Mouse (Mus musculus) liver, adult 2 months (tissue): ENCODE measurements around the gene Etv5. TPM values are rescaled to one million over a fixed set of nuclear protein-coding genes. Genes with fewer than 3 reads are reported as not detected.

Source experiments
- DNase-seq: peaks from one replicate; pipeline ENCODE4 v3.0.0-alpha.2; 2011; ENCODE audit warnings: low read depth, low spot score; ENCODE audit errors: extremely low read depth
- H3K27ac ChIP-seq: fragments of 200-500 bp; replicated peaks from 2 replicates; pipeline ENCODE4 v1.5.1; 2012; ENCODE audit warnings: low read depth, mild to moderate bottlenecking, control low read depth, inconsistent platforms, low read length; ENCODE audit not compliant: insufficient read depth
- H3K27me3 ChIP-seq: fragments of 200-500 bp; 2 replicates; pipeline ENCODE4 v1.6.1; 2012; ENCODE audit warnings: mild to moderate bottlenecking, moderate library complexity, low read length, inconsistent platforms; ENCODE audit not compliant: control insufficient read depth, insufficient read depth
- H3K36me3 ChIP-seq: fragments of 200-500 bp; 2 replicates; pipeline ENCODE4 v1.6.1; 2012; ENCODE audit warnings: low read length, inconsistent platforms; ENCODE audit not compliant: control insufficient read depth, insufficient read depth
- H3K4me1 ChIP-seq: fragments of 200-500 bp; 2 replicates; pipeline ENCODE4 v1.6.1; 2011; ENCODE audit warnings: low read length; ENCODE audit not compliant: control insufficient read depth, insufficient read depth
- H3K4me3 ChIP-seq: fragments of 200-500 bp; 2 replicates; pipeline ENCODE4 v1.5.1; 2011; ENCODE audit warnings: low read depth, mild to moderate bottlenecking, control low read depth, low read length, moderate library complexity; ENCODE audit not compliant: insufficient read depth
- H3K79me2 ChIP-seq: fragments of 200-500 bp; 2 replicates; pipeline ENCODE4 v1.6.1; 2012; ENCODE audit warnings: inconsistent platforms, mild to moderate bottlenecking, low read length, moderate library complexity; ENCODE audit not compliant: control insufficient read depth, insufficient read depth
- H3K9ac ChIP-seq: fragments of 200-500 bp; 2 replicates; pipeline ENCODE4 v1.6.1; 2012; ENCODE audit warnings: low read depth, mild to moderate bottlenecking, control low read depth, inconsistent platforms, low read length
- CTCF ChIP-seq: fragments of 200-500 bp; IDR thresholded peaks from 2 replicates; pipeline ENCODE4 v1.5.1; 2011; ENCODE audit warnings: low read depth, low read length, control low read depth
- POLR2A ChIP-seq: fragments of 200-500 bp; IDR thresholded peaks from 2 replicates; pipeline ENCODE4 v1.6.1; 2011; ENCODE audit warnings: low read length, control low read depth; ENCODE audit not compliant: insufficient read depth; ENCODE audit errors: extremely low read depth
- WGBS: fragments of 180-500 bp; shearing (Covaris S2); methylation state at CpG from one replicate; pipeline ENCODE4 v1.1.7; 2018; 5-methylcytosine and 5-hydroxymethylcytosine counted together
- polyA plus RNA-seq: library from polyadenylated mRNA; depleted of rRNA; stranded (reverse); fragments of >200 nt; gene quantifications from 2 replicates; pipeline ENCODE4 v1.2.3, GENCODE M21; 2012
- total RNA-seq: library from RNA; depleted of rRNA; stranded (reverse); fragments of >200 nt; gene quantifications from 2 replicates; pipeline ENCODE4 v1.2.3, GENCODE M21; 2014

The Etv5 gene
- total and polyA plus RNA-seq, 2 experiments = 2.4 to 3.0 TPM

DNA sequence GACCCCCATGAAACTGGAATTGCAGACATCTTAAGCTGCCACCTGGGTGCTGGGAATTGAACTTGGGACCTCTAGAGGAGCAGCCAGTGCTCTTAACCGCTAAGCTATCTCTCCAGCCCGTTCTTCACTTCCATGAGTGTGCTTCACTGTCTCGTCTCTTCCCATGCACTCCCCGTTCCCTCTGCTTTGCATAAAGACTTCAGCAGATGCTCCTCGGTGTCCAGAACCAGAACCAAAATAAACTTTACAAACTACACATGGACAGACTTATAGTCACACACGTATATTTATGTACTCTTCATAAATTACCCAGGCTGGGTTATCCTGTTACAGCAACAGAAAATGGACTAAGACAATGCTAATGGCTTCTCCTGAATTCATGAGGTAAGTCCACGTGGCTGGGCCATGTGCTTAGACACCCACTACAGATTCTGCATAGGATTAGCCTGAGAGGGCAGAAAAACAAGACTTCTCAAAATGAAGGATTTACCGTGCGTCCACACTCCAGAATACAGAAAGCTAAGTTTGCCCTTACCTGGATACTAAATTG lies 25.2 kb downstream of the Etv5 start:
- TF ChIP-seq POLR2A (no peak), CTCF (no peak)
- no peak for DNase-seq
- Histone ChIP-seq H3K4me1 (no peaks in the 10 kb centered on the region), H3K27me3 (no peaks in the 10 kb centered on the region), H3K36me3 (peaks cover 2% of the 10 kb centered on the region; the same call in 1 of the 2 replicates), H3K4me3 (no peak overlapping the region), H3K27ac (no peak overlapping the region), H3K79me2 (no peaks in the 10 kb centered on the region; the same call in 1 of the 2 replicates), H3K9ac (no peak overlapping the region)
- WGBS = 97% methylated on average over 9 of the region's 9 CpGs

DNA sequence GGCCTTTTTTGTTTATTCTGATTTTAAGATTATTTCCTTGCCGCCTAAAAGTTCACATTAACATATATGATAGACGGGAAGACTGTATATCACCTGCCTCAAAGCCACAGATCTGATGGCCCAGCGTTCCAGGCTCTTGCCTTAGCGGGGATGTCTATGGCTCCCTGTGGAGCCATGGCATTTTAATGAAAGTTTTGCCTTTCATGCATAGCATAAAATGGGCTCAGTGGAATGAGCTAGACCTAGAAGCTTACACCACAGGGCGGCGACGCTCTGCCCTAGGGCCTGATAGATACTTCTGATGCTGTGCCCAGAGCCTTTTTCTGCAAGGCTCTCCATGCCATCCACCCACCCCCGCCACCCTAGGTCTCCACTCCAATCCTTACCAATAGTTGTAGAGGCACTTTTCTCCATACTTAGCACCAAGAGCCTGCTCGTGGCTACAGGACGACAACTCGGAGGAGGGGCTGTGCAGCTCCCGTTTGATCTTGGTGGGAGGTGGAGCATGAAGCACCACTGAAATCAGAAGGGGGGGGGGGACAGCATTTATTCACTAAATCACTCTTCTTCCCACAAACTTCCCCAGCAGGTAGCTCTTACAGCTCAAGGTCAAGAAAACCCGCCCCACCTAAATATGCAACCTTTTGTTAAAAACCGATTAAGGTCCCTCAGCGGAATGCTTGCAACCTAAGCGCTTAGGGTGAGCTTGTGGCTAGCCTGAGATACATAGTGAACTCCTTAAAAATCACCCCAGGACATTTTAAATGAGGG lies 26.9 kb downstream of the Etv5 start:
- Histone ChIP-seq H3K4me3 (no peak overlapping the region), H3K27me3 (no peaks in the 10 kb centered on the region), H3K4me1 (no peaks in the 10 kb centered on the region), H3K9ac (no peak overlapping the region), H3K27ac (no peak overlapping the region), H3K79me2 (no peaks in the 10 kb centered on the region), H3K36me3 (peaks cover 2% of the 10 kb centered on the region; the same call in 1 of the 2 replicates)
- DNase-seq = no peak
- WGBS = 93% methylated on average over 16 of the region's 16 CpGs
- no peak for TF ChIP-seq CTCF
- no peak for TF ChIP-seq POLR2A

DNA sequence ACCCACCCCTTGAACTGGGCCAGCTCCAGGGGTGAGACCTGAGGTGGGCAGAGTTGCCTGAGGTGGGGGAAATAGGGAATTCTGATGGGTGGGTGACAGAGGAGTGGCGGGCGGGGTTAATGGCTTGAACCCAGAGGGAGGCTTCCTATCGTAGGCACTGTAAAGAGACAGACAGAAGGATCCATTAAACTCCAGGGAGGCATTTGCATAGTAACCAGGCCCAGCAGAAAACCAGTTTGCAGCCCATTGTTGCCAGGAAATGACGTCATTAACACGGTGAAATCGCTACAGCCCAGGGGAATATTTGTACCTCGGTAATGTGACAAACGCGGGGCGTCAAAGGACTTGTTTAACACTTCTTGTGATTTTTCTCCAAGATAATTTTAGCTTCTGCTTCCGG lies 27.8 kb downstream of the Etv5 start:
- Histone ChIP-seq H3K9ac (no peak overlapping the region), H3K27ac (no peak overlapping the region), H3K27me3 (no peaks in the 10 kb centered on the region), H3K36me3 (peaks cover 2% of the 10 kb centered on the region; the same call in 1 of the 2 replicates), H3K4me1 (no peaks in the 10 kb centered on the region), H3K4me3 (no peak overlapping the region), H3K79me2 (no peaks in the 10 kb centered on the region)
- no peak for TF ChIP-seq POLR2A
- TF ChIP-seq CTCF = no peak
- 81% methylated on average over 11 of the region's 11 CpGs for WGBS
- no peak for DNase-seq

DNA sequence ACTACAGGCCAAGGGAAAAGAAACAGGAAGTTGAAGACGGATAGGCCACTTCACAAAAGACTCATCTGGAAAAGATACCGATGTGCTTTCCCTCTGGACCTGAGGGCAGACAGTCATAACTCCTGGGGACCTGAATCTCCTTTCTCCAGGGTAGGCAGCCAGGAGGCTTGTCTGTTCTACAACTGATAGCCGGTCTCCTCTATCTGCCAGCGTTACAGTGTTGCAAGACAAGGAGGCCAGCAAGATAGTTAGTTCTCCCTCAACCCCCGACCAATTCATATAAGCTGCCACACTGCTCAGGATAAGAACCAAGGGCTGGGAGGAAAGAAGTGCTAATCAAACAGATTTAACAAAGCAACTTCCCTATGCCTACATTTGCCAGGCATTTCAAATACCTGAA lies 29.5 kb downstream of the Etv5 start:
- Histone ChIP-seq H3K4me3 (no peak overlapping the region), H3K79me2 (no peaks in the 10 kb centered on the region), H3K4me1 (peaks cover 1% of the 10 kb centered on the region), H3K27ac (no peak overlapping the region), H3K9ac (no peak overlapping the region), H3K36me3 (peaks cover 2% of the 10 kb centered on the region; the same call in 1 of the 2 replicates), H3K27me3 (no peaks in the 10 kb centered on the region)
- 83% methylated on average over 5 of the region's 5 CpGs for WGBS
- no peak for TF ChIP-seq POLR2A
- no peak for TF ChIP-seq CTCF
- no peak for DNase-seq

DNA sequence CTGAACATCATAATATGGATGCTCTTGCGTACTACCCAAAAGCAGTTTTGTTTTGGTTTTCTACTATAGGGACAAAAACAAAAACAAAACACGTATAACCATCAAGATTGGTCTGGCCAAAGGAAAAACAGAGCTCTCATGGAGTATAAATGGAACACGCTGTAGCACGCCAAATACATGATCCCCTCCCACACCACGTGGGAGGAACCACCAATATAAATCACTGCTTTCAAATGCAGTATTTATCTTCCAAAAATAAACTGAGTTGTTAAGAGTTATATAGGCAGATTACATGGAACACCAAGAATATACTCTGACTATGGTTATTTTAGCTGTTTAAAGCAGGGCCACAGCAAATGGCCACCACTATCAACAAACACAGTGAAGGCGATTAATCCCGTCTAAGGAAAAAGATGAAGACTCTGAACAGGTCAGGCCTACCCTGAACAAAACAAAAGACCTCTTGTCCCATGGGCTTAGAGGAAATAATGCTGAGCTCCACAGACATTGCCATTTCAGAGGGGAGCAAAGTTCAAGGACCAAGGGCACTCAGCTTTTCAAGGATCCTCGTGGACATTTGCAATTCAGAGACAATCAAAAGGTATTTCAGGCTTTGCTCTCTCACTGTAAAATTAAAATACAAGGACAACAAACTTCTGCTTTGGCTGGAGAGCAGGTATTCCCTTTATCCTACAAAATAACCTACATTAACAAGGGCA lies 30.7 kb downstream of the Etv5 start:
- H3K36me3 ChIP-seq = peaks cover 2% of the 10 kb centered on the region; the same call in 1 of the 2 replicates
- no peak overlapping the region for H3K9ac ChIP-seq
- TF ChIP-seq POLR2A (no peak), CTCF (no peak)
- no peaks in the 10 kb centered on the region for H3K27me3 ChIP-seq
- H3K4me1 ChIP-seq = peaks cover 1% of the 10 kb centered on the region
- WGBS = 93% methylated on average over 8 of the region's 8 CpGs
- H3K79me2 ChIP-seq = no peaks in the 10 kb centered on the region
- no peak overlapping the region for H3K27ac ChIP-seq
- no peak for DNase-seq
- H3K4me3 ChIP-seq = no peak overlapping the region
